Mouse (Mus musculus): Measurements from ENCODE around the gene Armcx1.
"Not testable (repeated sequence)": the region's sequence is repeated elsewhere in the genome, so short reads cannot be mapped to it uniquely, and the experiment has no call there.

The Armcx1 gene

DNA sequence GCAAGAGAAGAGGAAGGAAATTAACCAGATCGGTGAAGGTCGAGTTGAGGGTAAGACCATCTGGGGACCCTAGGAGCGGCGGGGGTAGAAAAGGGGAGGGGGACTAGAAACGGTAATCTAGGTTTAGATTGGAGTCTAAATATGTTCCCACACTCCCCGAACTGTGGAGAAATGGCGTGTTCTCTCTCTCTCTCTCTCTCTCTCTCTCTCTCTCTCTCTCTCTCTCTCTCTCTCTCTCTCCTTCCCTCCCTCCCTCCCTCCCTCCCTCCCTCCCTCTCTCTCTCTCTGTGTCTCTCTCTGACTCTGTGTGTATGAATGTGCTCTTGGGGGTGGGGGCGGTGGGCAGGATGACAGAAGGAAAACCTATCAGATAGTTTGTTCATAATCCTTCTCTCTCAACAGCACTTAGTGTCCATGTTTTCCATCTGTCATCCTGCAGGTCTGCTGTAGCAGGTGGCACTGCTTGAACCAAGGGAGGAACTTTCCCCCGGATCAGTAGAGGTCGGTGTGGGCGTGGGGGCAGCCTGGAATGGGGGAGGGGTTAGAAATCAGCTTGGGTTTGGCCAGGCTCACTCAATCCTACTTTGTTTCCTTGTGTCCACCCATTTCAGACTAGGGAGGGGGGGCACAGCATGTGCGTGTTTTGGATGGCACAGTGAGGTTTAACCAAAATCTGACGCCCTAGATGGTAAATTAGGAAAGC is 39.7 kb downstream of the Armcx1 start:
- DNase-seq (ENCODE audit: extremely low read depth, low read depth) = no peak

- not testable (repeated sequence) for DNase-seq (ENCODE audit: extremely low read depth, low read depth)
These were observed 45.9 kb downstream of the Armcx1 start for GRCm38 (mm10) chrX:134763428-134764198.
